Mouse (Mus musculus): ENCODE data around the gene 1700122O11Rik. TPM values are rescaled to one million over a fixed set of nuclear protein-coding genes. Genes with fewer than 3 reads are reported as not detected.

The 1700122O11Rik gene
- total RNA-seq, 2 experiments from 2014 or later: not detected

Other genes with a start within 250 kb of the 1700122O11Rik start
- 1 to 10 TPM; 1.4 to 1.8 TPM for gene Mdfi, start 203.6 kb downstream of the 1700122O11Rik start, total RNA-seq (2021)
- gene Foxp4, start 113.6 kb downstream of the 1700122O11Rik start, total RNA-seq (2021): 10 to 100 TPM; 43.4 to 49.1 TPM
- gene 1700067P10Rik, start 51.0 kb upstream of the 1700122O11Rik start, total RNA-seq (2021): not detected
- not detected for gene 9830107B12Rik, start 108.0 kb upstream of the 1700122O11Rik start, total RNA-seq (2021)
- not detected for gene A530064D06Rik, start 129.0 kb upstream of the 1700122O11Rik start, total RNA-seq (2021)
- not detected for gene Trem1, start 194.5 kb upstream of the 1700122O11Rik start, total RNA-seq (2021)
- not detected for gene Trem3, start 209.5 kb upstream of the 1700122O11Rik start, total RNA-seq (2021)
- not detected for gene Treml4, start 226.0 kb upstream of the 1700122O11Rik start, total RNA-seq (2021)

Measured in layer of hippocampus, postnatal 14 days (tissue).